Mouse (Mus musculus): Measurements from ENCODE around the gene Apbb2. TPM values are rescaled to one million over a fixed set of nuclear protein-coding genes. Genes with fewer than 3 reads are reported as not detected.

Gene Apbb2
- polyA plus RNA-seq, 1 experiment from 2014 or later = 38.0 TPM

- no peak for TF ChIP-seq CTCF (IDR thresholded peaks at IDR 0.05)
- in situ Hi-C loops (cut with MboI; ENCODE audit: low pct_unique_long_range_greater_than_20kb) = no loop called here
- ATAC-seq (no peak), DNase-seq (ENCODE audit: low read depth, low spot score) (no peak)
- ChIA-PET CTCF (interaction anchor here (0.7 to 2.7 kb wide), 4 partner anchors 9 to 56 kb away, joined by 3 to 6 read pairs (median 4); no protein-coding TSS in a partner anchor), POLR2A (no interaction called here)
- no peaks in the 10 kb centered on the region for H3K27me3 ChIP-seq
Measured at GRCm38 (mm10) chr5:66328766-66329165, 289.8 kb downstream of the Apbb2 start.

DNA sequence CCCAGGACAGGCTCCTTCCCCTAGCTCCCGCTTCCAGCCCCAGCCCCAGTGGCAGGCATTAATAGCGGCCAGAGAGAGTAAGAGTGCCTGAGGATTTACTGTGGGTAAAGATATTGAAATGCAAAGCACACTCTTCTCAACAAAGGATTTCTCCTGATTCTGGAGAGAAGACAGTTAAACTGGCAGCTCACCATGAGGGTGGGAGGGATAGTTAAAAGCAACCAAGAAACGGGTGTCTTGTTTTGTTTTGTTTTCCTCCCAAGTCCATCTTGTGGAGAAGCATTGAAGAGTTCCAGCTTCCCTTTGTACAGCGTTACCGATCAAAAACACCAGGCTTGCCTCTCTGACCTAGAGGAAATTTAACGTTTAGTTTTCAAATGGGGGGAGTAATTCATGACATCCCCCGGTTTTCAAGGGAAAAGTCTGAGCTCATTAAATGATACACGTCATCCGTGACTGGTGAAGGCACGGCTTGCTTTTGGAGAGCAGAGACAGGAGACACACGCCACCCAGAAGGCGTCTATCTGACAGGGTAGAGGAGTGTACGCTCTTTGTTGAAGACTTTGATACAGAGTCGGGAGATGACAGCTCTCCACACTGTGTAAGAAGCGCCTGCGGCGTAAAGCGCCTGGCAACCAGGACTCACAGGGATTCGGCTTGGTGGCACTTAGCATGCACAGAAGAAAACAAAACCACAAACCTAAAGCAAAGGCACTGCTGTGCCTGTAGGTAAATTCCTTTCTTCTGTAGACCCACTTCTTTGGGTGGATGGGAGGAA, 290.4 kb downstream of the Apbb2 start:
- ATAC-seq (no peak), DNase-seq (ENCODE audit: low read depth, low spot score) (no peak)
- CTCF ChIA-PET = interaction anchor here (0.7 to 4.3 kb wide), 5 partner anchors 9 to 56 kb away, joined by 3 to 28 read pairs (median 6); no protein-coding TSS in a partner anchor
- in situ Hi-C loops (cut with MboI; ENCODE audit: low pct_unique_long_range_greater_than_20kb) = no loop called here
- no peaks in the 10 kb centered on the region for H3K27me3 ChIP-seq
- TF ChIP-seq CTCF (IDR thresholded peaks at IDR 0.05) = no peak
- POLR2A ChIA-PET = no interaction called here

DNA sequence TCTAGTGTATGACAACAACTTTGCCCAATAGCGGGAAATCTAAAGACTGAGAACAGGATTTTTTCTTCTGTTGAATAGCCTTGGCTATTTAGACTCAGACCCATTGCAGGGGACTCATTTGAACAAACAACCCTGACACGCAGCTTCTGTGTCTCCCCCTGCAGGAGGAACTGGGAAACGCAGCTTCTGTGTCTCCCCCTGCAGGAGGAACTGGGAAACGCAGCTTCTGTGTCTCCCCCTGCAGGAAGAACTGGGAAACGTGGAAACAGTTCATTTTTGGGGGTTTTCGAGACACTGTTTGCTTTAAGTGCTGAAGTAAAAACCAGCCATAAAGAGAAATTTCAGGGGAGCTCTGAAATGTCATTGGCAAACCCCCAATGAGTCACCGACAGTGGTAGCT, 292.2 kb downstream of the Apbb2 start:
- CTCF ChIA-PET = interaction anchor here (0.8 to 4.3 kb wide), 21 partner anchors 9 to 352 kb away, joined by 3 to 30 read pairs (median 5); no protein-coding TSS in a partner anchor
- POLR2A ChIA-PET = no interaction called here
- DNase-seq (ENCODE audit: low read depth, low spot score) (no peak), ATAC-seq (no peak)
- H3K27me3 ChIP-seq = no peaks in the 10 kb centered on the region
- in situ Hi-C loops (cut with MboI; ENCODE audit: low pct_unique_long_range_greater_than_20kb) = no loop called here
- TF ChIP-seq CTCF (IDR thresholded peaks at IDR 0.05) = peak; percentile 98

- ATAC-seq (no peak), DNase-seq (ENCODE audit: low read depth, low spot score) (no peak)
- no peak for TF ChIP-seq CTCF (IDR thresholded peaks at IDR 0.05)
- H3K27me3 ChIP-seq = no peaks in the 10 kb centered on the region
- ChIA-PET POLR2A (interaction anchor here (1.0 kb wide), 1 partner anchor 45 kb away, joined by 3 read pairs; no protein-coding TSS in a partner anchor), CTCF (interaction anchor here (3.7 to 4.3 kb wide), 2 partner anchors 8 to 14 kb away, joined by 28 to 30 read pairs; no protein-coding TSS in a partner anchor)
- in situ Hi-C loops (cut with MboI; ENCODE audit: low pct_unique_long_range_greater_than_20kb) = no loop called here
Measured at GRCm38 (mm10) chr5:66323603-66324002, 295.0 kb downstream of the Apbb2 start.

DNA sequence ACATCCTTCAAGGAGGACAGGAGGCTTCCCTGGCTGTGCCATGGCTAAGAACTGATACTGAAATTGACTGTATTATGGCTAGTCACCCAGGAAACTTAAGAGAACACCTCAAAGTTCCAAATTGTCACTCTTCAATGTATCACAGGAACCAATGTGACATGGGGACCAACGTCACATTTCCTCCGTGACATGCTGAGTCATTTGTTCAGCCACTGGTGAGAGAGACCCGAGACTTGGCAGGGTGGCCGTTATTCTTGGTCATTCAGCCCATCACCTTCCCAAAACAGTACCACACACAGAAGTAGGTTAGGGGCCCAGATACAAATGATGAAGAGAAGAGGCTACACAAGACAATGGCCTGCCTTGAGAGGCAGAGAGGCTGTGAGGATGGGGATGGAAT, 295.5 kb downstream of the Apbb2 start:
- DNase-seq (ENCODE audit: low read depth, low spot score) (no peak), ATAC-seq (no peak)
- in situ Hi-C loops (cut with MboI; ENCODE audit: low pct_unique_long_range_greater_than_20kb) = no loop called here
- ChIA-PET CTCF (no interaction called here), POLR2A (no interaction called here)
- no peak for TF ChIP-seq CTCF (IDR thresholded peaks at IDR 0.05)
- H3K27me3 ChIP-seq = no peaks in the 10 kb centered on the region

DNA sequence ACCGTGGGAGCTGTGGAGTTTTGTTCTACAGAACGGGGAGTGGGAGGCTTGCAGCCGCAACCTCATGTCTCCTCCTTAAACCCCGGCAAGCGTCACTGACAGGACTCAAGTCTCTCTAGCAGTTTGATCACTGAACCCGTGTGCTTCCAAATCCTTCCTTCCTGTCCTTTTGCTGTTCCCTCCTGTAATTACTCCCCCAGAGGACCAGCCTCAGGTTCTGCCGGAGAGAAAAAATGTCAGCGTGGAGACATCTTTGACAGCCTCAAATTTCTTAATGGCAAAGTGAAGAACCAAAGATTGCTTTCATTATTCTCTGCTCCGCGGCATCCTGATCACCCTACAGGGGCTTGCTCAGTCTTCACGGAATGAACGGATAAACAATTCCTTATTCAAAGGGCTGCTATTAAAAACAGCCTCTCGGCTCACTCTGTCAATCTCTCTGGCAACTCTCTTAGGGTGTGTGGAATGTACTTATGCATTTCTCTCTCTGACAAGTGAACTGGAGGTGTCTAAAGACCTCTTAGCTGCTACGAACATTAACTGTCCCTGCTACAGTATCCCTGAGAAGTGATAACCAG, 298.7 kb downstream of the Apbb2 start:
- ChIA-PET POLR2A (no interaction called here), CTCF (interaction anchor here (0.8 to 1.8 kb wide), 7 partner anchors 8 to 66 kb away, joined by 3 to 6 read pairs (median 3); no protein-coding TSS in a partner anchor)
- in situ Hi-C loops (cut with MboI; ENCODE audit: low pct_unique_long_range_greater_than_20kb) = no loop called here
- ATAC-seq (no peak), DNase-seq (ENCODE audit: low read depth, low spot score) (no peak)
- no peaks in the 10 kb centered on the region for H3K27me3 ChIP-seq
- no peak for TF ChIP-seq CTCF (IDR thresholded peaks at IDR 0.05)

- peak; percentile 37 for ATAC-seq
- TF ChIP-seq CTCF (IDR thresholded peaks at IDR 0.05) = peak; percentile 73
- in situ Hi-C loops (cut with MboI; ENCODE audit: low pct_unique_long_range_greater_than_20kb) = no loop called here
- no peaks in the 10 kb centered on the region for H3K27me3 ChIP-seq
- CTCF ChIA-PET = interaction anchor here (0.8 to 1.8 kb wide), 7 partner anchors 8 to 67 kb away, joined by 3 to 6 read pairs (median 3); no protein-coding TSS in a partner anchor
- no peak for DNase-seq (ENCODE audit: low read depth, low spot score)
- POLR2A ChIA-PET = no interaction called here
Measured at GRCm38 (mm10) chr5:66319341-66319740, 299.2 kb downstream of the Apbb2 start.

- no peak for TF ChIP-seq CTCF (IDR thresholded peaks at IDR 0.05)
- no peak for DNase-seq (ENCODE audit: low read depth, low spot score)
- H3K27me3 ChIP-seq = no peaks in the 10 kb centered on the region
- in situ Hi-C loops (cut with MboI; ENCODE audit: low pct_unique_long_range_greater_than_20kb) = no loop called here
- POLR2A ChIA-PET = interaction anchor here (0.9 kb wide), 1 partner anchor 10 kb away, joined by 3 read pairs; no protein-coding TSS in a partner anchor
- CTCF ChIA-PET = interaction anchor here (1.6 to 4.0 kb wide), 2 partner anchors 10 to 20 kb away, joined by 3 to 28 read pairs; no protein-coding TSS in a partner anchor
- ATAC-seq = no peak
Measured at GRCm38 (mm10) chr5:66315791-66316190, 302.8 kb downstream of the Apbb2 start.

DNA sequence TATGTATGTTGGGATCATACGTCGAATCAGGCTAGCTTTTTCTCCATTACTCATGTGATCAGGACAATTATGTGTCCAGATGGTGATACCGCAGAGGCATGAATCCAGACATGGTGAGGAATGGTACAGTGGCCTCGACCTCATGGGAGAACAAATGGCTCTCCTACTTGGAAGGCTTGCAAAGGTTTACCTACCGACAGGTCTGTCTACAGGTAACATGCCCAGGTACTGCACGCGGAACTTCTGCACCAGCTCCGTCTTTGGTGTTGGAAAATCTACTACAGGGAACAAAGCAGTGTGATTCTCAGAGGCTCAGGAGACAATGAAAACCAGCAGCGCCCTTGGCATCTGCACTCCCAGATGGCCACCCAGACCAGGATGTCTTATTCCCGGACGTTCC, 307.8 kb downstream of the Apbb2 start:
- no peak for ATAC-seq
- in situ Hi-C loops (cut with MboI; ENCODE audit: low pct_unique_long_range_greater_than_20kb) = no loop called here

GRCm38 (mm10) chr5:66310328-66310727, 308.3 kb downstream of the Apbb2 start:
- CTCF ChIA-PET = no interaction called here
- no peaks in the 10 kb centered on the region for H3K27me3 ChIP-seq
- in situ Hi-C loops (cut with MboI; ENCODE audit: low pct_unique_long_range_greater_than_20kb) = no loop called here
- POLR2A ChIA-PET = interaction anchor here (0.5 to 0.6 kb wide), 2 partner anchors 8 to 697 kb away, joined by 3 read pairs; no protein-coding TSS in a partner anchor
- DNase-seq (ENCODE audit: low read depth, low spot score) (no peak), ATAC-seq (no peak)
- TF ChIP-seq CTCF (IDR thresholded peaks at IDR 0.05) = no peak

More for the DNA sequence above, 307.8 kb downstream of the Apbb2 start:
- DNase-seq (ENCODE audit: low read depth, low spot score) = no peak
- no peak for TF ChIP-seq CTCF (IDR thresholded peaks at IDR 0.05)
- ChIA-PET CTCF (interaction anchor here (1.0 to 1.5 kb wide), 4 partner anchors 13 to 49 kb away, joined by 3 to 6 read pairs (median 3); no protein-coding TSS in a partner anchor), POLR2A (no interaction called here)
- no peaks in the 10 kb centered on the region for H3K27me3 ChIP-seq

- no peak for TF ChIP-seq CTCF (IDR thresholded peaks at IDR 0.05)
- ATAC-seq (no peak), DNase-seq (ENCODE audit: low read depth, low spot score) (no peak)
- in situ Hi-C loops (cut with MboI; ENCODE audit: low pct_unique_long_range_greater_than_20kb) = no loop called here
- no peaks in the 10 kb centered on the region for H3K27me3 ChIP-seq
- CTCF ChIA-PET = no interaction called here
- POLR2A ChIA-PET = no interaction called here
Measured at GRCm38 (mm10) chr5:66305511-66305910, 313.1 kb downstream of the Apbb2 start.
